Mouse (Mus musculus) megakaryocyte, embryonic 14.5 days (primary cell): ENCODE results near the gene H2afb3. TPM values are rescaled to one million over a fixed set of nuclear protein-coding genes. Genes with fewer than 3 reads are reported as not detected.
A peak's percentile ranks its signal among the peaks of the same experiment; 100 is the strongest.
"Not testable (repeated sequence)": the region's sequence is repeated elsewhere in the genome, so short reads cannot be mapped to it uniquely, and the experiment has no call there.

ENCODE experiments used
- H3K27me3 ChIP-seq: replicated peaks from 2 replicates; pipeline ENCODE3; 2012; ENCODE audit warnings: inconsistent platforms
- H3K36me3 ChIP-seq: replicated peaks from 2 replicates; pipeline ENCODE3; 2012; ENCODE audit warnings: low read length, inconsistent platforms, mixed read lengths
- H3K4me1 ChIP-seq: 2 replicates; pipeline ENCODE4 v1.6.1; 2012; ENCODE audit warnings: inconsistent platforms
- H3K4me3 ChIP-seq: replicated peaks from 2 replicates; pipeline ENCODE3; 2012; ENCODE audit warnings: moderate library complexity, mild to moderate bottlenecking, inconsistent platforms
- H3K9me3 ChIP-seq: 2 replicates; pipeline ENCODE4 v1.6.1; 2012; ENCODE audit warnings: inconsistent platforms
- FLI1 ChIP-seq: IDR thresholded peaks from 2 replicates; pipeline ENCODE4 v1.6.1; 2012; ENCODE audit warnings: low read length, inconsistent platforms, mixed read lengths
- GATA1 ChIP-seq: IDR thresholded peaks from 3 replicates; pipeline ENCODE4 v1.6.1; 2012; ENCODE audit warnings: mixed read lengths, low read length, inconsistent platforms, borderline replicate concordance
- polyA plus RNA-seq: library from polyadenylated mRNA; stranded (reverse); fragments of >175 nt; gene quantifications from 2 replicates; pipeline ENCODE4 v1.2.3, GENCODE M21; 2012; ENCODE audit warnings: low replicate concordance; ENCODE audit not compliant: insufficient read depth

Gene H2afb3
- not detected in 2 replicates for polyA plus RNA-seq

- not testable (repeated sequence) for H3K27me3 ChIP-seq, H3K9me3 ChIP-seq, H3K36me3 ChIP-seq, H3K4me1 ChIP-seq, H3K4me3 ChIP-seq
These were observed at the start of gene H2afb3 for GRCm38 (mm10) chrX:120312995-120313394. Gene H2afb3, minus strand, starts transcription at chrX:120313095.

GRCm38 (mm10) chrX:120301469-120302175, 11.3 kb downstream of the H2afb3 start:
- Histone ChIP-seq H3K9me3 (no peaks in the 10 kb centered on the region), H3K4me1 (no peaks in the 10 kb centered on the region), H3K4me3 (no peak overlapping the region), H3K36me3 (no peaks in the 10 kb centered on the region), H3K27me3 (no peaks in the 10 kb centered on the region)
- no peak for TF ChIP-seq FLI1

DNA sequence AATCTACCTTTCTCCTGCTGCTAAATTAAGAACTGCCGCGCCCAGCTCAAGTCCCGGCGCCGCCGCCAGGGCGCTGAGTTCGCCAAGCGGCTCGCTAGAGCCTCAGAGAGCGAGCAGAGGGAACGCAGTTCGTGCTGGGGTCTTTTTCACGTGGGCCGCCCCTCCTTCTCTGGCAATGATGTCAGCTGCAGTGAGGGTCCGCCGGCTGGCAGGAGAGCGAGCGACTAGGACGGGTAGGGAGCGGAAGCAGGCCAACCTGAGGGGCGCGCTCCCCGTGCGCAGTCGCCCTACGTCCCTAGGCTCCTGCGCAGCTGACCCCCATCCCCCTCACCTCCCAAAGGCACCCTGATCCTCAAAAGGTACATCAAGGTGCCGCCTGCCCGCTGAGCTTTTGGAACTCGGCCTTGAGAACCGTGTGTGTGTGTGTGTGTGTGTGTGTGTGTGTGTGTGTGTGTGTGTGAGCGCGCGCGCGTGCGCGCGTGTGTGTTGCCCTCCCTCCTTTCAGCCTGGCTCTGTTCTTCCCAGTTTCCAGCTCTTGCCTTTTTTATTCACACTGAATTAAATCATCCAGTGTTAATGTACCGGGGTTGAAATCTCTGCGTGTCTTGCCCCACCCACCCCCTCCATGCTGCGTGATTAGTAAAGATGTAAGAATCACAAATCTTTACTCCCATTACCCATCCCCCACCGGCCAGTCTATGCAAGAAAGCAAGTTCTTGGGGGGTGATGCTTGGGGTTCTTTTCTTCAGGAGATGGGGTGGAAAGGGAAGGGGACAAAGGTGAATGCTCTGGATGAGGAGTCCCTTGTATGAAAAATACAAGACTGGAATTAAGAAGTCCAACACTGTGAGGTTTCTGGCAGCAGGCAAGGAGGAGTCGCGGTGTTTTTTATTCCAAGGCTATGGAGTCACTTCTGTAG, 19.8 kb downstream of the H2afb3 start:
- Histone ChIP-seq H3K9me3 (no peaks in the 10 kb centered on the region), H3K36me3 (no peaks in the 10 kb centered on the region), H3K4me1 (peaks cover 9% of the 10 kb centered on the region), H3K27me3 (peaks cover 44% of the 10 kb centered on the region), H3K4me3 (peak overlapping the region; percentile 87)
- TF ChIP-seq GATA1, result no peak
- TF ChIP-seq FLI1, result no peak

DNA sequence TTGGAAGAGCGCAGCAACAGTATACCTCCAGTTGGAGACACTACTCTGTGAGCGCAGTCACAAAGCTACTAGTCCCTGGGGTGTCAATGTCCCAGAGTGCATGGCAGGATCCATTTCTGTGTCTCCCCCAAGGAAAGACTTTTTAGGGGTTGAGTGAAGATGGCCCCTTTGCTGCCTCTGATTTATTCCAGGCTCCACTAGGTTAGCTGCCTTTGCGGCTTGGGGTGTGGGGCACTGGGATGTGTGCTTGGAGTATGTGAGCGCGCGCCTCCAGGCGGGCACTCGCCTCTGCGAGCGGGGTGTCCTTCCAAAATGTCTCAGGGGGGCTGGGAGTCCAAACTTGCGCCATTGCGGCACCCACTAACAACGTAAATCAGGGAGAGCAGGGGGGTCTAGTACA, 21.2 kb downstream of the H2afb3 start:
- H3K9me3 ChIP-seq, result no peaks in the 10 kb centered on the region
- H3K4me1 ChIP-seq, result peaks cover 9% of the 10 kb centered on the region
- no peak for TF ChIP-seq FLI1
- TF ChIP-seq GATA1, result no peak
- no peaks in the 10 kb centered on the region for H3K36me3 ChIP-seq
- H3K27me3 ChIP-seq, result peaks cover 44% of the 10 kb centered on the region
- no peak overlapping the region for H3K4me3 ChIP-seq

DNA sequence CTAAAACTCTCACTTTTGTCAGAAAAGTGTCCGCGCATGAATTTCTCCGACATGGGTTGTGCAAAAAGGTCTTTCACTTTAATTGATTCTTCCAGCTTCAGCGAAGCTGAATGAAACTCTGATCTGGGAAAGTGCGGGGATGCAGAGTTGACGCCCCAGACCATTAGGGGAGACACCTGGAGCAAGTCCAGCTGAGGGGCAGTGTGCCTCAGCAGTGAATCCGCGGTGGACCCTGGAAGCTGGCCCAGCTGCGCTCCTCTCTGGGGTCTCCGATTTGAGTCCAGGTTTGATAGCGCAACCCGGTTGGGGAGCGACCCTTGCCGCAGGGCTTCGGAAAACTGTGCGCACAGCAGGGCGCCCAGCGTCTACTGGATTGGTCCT, 22.0 kb downstream of the H2afb3 start:
- Histone ChIP-seq H3K27me3 (peaks cover 44% of the 10 kb centered on the region), H3K36me3 (no peaks in the 10 kb centered on the region), H3K4me1 (peaks cover 9% of the 10 kb centered on the region), H3K9me3 (no peaks in the 10 kb centered on the region), H3K4me3 (no peak overlapping the region)
- TF ChIP-seq FLI1 (no peak), GATA1 (no peak)

DNA sequence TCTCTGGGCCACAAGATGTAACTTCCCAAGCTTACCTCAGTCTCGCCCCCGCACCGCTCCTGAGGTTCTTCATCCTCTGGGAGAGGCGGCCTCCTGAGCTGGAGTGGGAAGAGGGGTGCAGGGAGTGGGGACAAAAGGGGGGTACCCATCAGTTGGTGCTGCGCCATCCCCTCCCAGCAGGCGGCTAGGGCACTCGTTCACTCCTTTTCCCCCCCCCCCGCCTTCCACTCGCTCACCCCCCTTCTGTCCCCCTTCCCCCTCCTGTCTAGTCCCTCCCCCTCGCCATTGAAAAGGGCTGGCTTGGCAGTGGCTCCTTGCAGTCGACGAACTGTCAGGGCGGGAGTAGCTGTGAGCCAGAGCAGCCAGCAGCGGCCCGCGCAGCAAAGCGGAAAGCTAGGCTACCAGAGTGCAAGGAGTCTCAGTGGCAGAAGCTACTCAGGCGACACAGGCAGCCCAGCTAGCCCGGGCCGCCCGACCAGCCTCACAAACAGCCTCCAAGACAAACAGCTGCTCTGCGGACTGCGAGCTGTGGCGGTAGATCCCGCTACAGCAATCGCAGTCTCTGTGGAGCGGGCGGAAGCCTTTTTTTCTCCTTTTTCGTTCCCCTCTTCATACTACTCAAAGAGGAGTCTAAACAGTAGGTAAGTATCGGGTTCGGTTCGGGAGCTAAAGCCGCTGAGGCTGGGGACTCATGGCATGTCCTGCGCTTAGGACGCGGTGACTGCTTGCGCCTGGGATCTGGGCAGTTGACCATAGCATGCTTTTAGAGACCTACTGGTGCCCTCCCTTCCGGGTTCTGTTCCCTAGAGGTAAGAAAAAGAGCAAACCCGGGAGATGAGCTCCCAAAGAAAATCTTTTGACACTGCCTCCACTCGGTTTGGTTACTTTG, 22.6 kb downstream of the H2afb3 start, which contains the start of gene Pcdh11x:
TSS of gene Pcdh11x (plus strand) at position 249 of the 889 bp plus-strand sequence.
- TF ChIP-seq FLI1 (no peak), GATA1 (no peak)
- Histone ChIP-seq H3K36me3 (no peaks in the 10 kb centered on the region), H3K27me3 (peaks cover 44% of the 10 kb centered on the region), H3K4me1 (peaks cover 9% of the 10 kb centered on the region), H3K9me3 (no peaks in the 10 kb centered on the region), H3K4me3 (peak within 1 kb of the TSS; percentile 77)

GRCm38 (mm10) chrX:120287502-120287901, 25.4 kb downstream of the H2afb3 start:
- H3K9me3 ChIP-seq, result no peaks in the 10 kb centered on the region
- no peak overlapping the region for H3K4me3 ChIP-seq

GRCm38 (mm10) chrX:120285522-120285921, 27.4 kb downstream of the H2afb3 start:
- peaks cover 15% of the 10 kb centered on the region for H3K27me3 ChIP-seq
- H3K4me1 ChIP-seq, result peaks cover 4% of the 10 kb centered on the region
- TF ChIP-seq GATA1 (no peak), FLI1 (no peak)
- no peaks in the 10 kb centered on the region for H3K36me3 ChIP-seq
- H3K4me3 ChIP-seq, result no peak overlapping the region
- no peaks in the 10 kb centered on the region for H3K9me3 ChIP-seq

More at GRCm38 (mm10) chrX:120287502-120287901, 25.4 kb downstream of the H2afb3 start:
- no peak for TF ChIP-seq FLI1
- Histone ChIP-seq H3K27me3 (peaks cover 31% of the 10 kb centered on the region), H3K36me3 (no peaks in the 10 kb centered on the region), H3K4me1 (peaks cover 5% of the 10 kb centered on the region)

Other genes starting within 250 kb of the H2afb3 start
- gene Pcdh11x, start 22.8 kb downstream of the H2afb3 start, polyA plus RNA-seq, result not detected in 2 replicates